In genomic region chr17:12131581-12131980, GRCm38 (mm10) we compare ENCODE assay signal across 11 mouse cellular contexts.
"Had no signal": no experiment of that assay in that cellular context is flagged by ENCODE, and none has a peak within 500 bp of the region (broad histone marks: within the 10 kb centered on the region; RNA-seq: fewer than 3 reads in every experiment).

No protein-coding gene starts in this region.

- H3K4me1 ChIP-seq: midbrain, embryonic 13.5 days had no signal

- H3K27ac ChIP-seq: kidney, postnatal 0 days; limb, embryonic 12.5 days; liver, embryonic 15.5 days; midbrain, embryonic 13.5 days; neural tube, embryonic 15.5 days had no signal

- H3K9me3 ChIP-seq: limb, embryonic 12.5 days; liver, embryonic 15.5 days; midbrain, embryonic 13.5 days; neural tube, embryonic 15.5 days had no signal

- H3K9ac ChIP-seq: limb, embryonic 12.5 days; liver, embryonic 15.5 days; midbrain, embryonic 13.5 days; neural tube, embryonic 15.5 days had no signal

- H3K4me3 ChIP-seq: limb, embryonic 12.5 days; liver, embryonic 15.5 days; midbrain, embryonic 13.5 days; neural tube, embryonic 15.5 days had no signal

- DNase-seq: layer of hippocampus, adult 9-11 months; layer of hippocampus, postnatal 36 days; lung, adult 2 months; right cerebral cortex, adult 18-20 months; right cerebral cortex, postnatal 25 days; thymus, postnatal 36 days had no signal

- H3K27me3 ChIP-seq: limb, embryonic 12.5 days; liver, embryonic 15.5 days; midbrain, embryonic 13.5 days; neural tube, embryonic 15.5 days had no signal

- H3K4me2 ChIP-seq: limb, embryonic 12.5 days; liver, embryonic 15.5 days; midbrain, embryonic 13.5 days; neural tube, embryonic 15.5 days had no signal

- ATAC-seq: midbrain, embryonic 13.5 days had no signal
